Mouse (Mus musculus) limb, embryonic 14.5 days (tissue): Measurements from ENCODE around the gene Zfp1. TPM values are rescaled to one million over a fixed set of nuclear protein-coding genes. Genes with fewer than 3 reads are reported as not detected.

Source experiments
- ATAC-seq: fragments of 200-750 bp; cut with Nextera tagmentation; 2 replicates; pipeline ENCODE4 v1.8.0; 2017; ENCODE audit warnings: low read depth, moderate number of reproducible peaks, moderate TSS enrichment; ENCODE audit not compliant: low FRiP score
- DNase-seq: peaks from one replicate; pipeline ENCODE4 v3.0.0-alpha.2; 2015; ENCODE audit warnings: low spot score
- H3K27ac ChIP-seq: fragments of 300-500 bp; sonication (generic); replicated peaks from 2 replicates; pipeline ENCODE4 v1.5.1; 2014; ENCODE audit warnings: low read depth, mild to moderate bottlenecking, low read length, moderate library complexity, mixed read lengths
- H3K27me3 ChIP-seq: fragments of 300-500 bp; sonication (generic); 2 replicates; pipeline ENCODE4 v1.6.1; 2014; ENCODE audit warnings: low read length, mixed read lengths; ENCODE audit not compliant: control insufficient read depth, insufficient read depth
- H3K36me3 ChIP-seq: fragments of 300-500 bp; sonication (generic); 2 replicates; pipeline ENCODE4 v1.6.1; 2014; ENCODE audit warnings: mild to moderate bottlenecking, low read length, moderate library complexity, mixed read lengths; ENCODE audit not compliant: control insufficient read depth, insufficient read depth
- H3K4me1 ChIP-seq: fragments of 300-500 bp; sonication (generic); 2 replicates; pipeline ENCODE4 v1.6.1; 2014; ENCODE audit warnings: antibody characterized with exemption, low read length, mixed read lengths; ENCODE audit not compliant: control insufficient read depth, insufficient read depth
- H3K4me2 ChIP-seq: fragments of 300-500 bp; sonication (generic); replicated peaks from 2 replicates; pipeline ENCODE4 v1.6.1; 2014; ENCODE audit warnings: low read depth, mild to moderate bottlenecking, low read length, moderate library complexity; ENCODE audit not compliant: severe bottlenecking
- H3K4me3 ChIP-seq: fragments of 300-500 bp; sonication (generic); replicated peaks from 2 replicates; pipeline ENCODE4 v1.5.1; 2014; ENCODE audit warnings: low read length
- H3K9ac ChIP-seq: fragments of 300-500 bp; sonication (generic); 2 replicates; pipeline ENCODE4 v1.6.1; 2014; ENCODE audit warnings: mild to moderate bottlenecking, low read depth, low read length, moderate library complexity; ENCODE audit not compliant: severe bottlenecking
- H3K9me3 ChIP-seq: fragments of 300-500 bp; sonication (generic); 2 replicates; pipeline ENCODE4 v1.6.1; 2016; ENCODE audit warnings: low read length; ENCODE audit not compliant: control insufficient read depth
- POLR2A ChIP-seq: fragments of 200-500 bp; IDR thresholded peaks from 2 replicates; pipeline ENCODE4 v1.8.0; 2012; ENCODE audit warnings: inconsistent platforms, mild to moderate bottlenecking, moderate library complexity, borderline replicate concordance; ENCODE audit not compliant: insufficient read depth, insufficient read length; ENCODE audit errors: extremely low read depth
- WGBS: fragments of 180-500 bp; shearing (Covaris S2); extraction: QIAGEN DNeasy Blood & Tissue Kit; methylation state at CpG from one replicate; pipeline ENCODE4 v1.1.7; 2014; 5-methylcytosine and 5-hydroxymethylcytosine counted together
- polyA plus RNA-seq, 2 experiments: library from polyadenylated mRNA; depleted of rRNA in 1 of 2; stranded (reverse) in 1 of 2; unstranded in 1 of 2; fragments of >200 nt; fragmentation: Nextera tagmentation in 1 of 2; extraction: Ambion mirVana in 1 of 2; gene quantifications; 2 replicates each; pipeline versions ENCODE4 v1.2.1 to v1.2.3; 2012 to 2014

Zfp1 gene
- polyA plus RNA-seq, 2 experiments: 20.7 to 20.8 TPM

DNA sequence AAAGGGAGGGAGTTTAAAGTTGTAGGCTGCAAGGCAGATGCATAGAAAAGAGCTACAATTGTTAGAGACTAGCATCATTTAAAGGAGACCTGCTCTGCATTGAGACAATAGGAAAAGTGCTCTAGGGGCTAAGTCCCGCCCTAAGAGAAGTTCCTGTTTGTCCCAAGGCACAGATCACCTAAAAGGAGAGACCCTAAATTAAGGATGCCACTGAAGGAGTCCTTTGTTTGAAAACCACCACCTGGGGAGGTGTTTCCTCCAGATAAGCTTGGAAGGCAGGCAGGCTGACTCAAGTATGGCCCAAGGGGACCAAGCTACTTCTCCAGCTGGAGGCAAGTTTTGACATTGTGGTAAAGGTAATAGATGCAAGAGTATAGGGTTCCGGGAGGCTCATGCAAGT is 5.6 kb downstream of the Zfp1 start:
- Histone ChIP-seq H3K4me1 (peaks cover 2% of the 10 kb centered on the region; the same call in 1 of the 2 replicates), H3K27ac (no peak overlapping the region), H3K36me3 (no peaks in the 10 kb centered on the region), H3K27me3 (no peaks in the 10 kb centered on the region), H3K9me3 (no peaks in the 10 kb centered on the region), H3K9ac (no peak overlapping the region), H3K4me2 (no peak overlapping the region), H3K4me3 (no peak overlapping the region)
- TF ChIP-seq POLR2A: no peak
- ATAC-seq: no peak
- 71% methylated on average over 2 of the region's 2 CpGs for WGBS
- DNase-seq: no peak

DNA sequence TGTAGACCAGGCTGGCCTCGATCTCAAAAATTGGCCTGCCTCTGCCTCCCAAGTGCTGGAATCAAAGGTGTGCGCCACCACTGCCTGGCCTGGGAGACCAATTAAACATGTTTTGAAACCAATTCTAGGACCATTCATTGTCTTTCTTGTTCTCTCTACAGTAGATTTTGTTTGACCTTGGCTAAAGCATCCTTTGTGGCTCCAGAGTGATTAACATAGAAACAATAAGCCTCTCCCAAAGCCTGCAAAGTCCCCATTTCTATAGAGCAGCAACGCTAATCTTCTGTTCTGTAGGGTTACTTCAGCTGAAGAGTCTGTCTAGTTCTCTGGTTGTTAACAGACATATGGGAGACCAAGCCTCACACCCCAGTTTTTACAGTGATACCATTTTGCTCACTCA is 7.5 kb downstream of the Zfp1 start:
- DNase-seq: no peak
- TF ChIP-seq POLR2A: no peak
- ATAC-seq: no peak
- Histone ChIP-seq H3K27ac (no peak overlapping the region), H3K9me3 (no peaks in the 10 kb centered on the region), H3K36me3 (peaks cover 4% of the 10 kb centered on the region; the same call in 1 of the 2 replicates), H3K4me1 (no peaks in the 10 kb centered on the region; the same call in 1 of the 2 replicates), H3K4me2 (no peak overlapping the region), H3K9ac (no peak overlapping the region), H3K4me3 (no peak overlapping the region), H3K27me3 (no peaks in the 10 kb centered on the region)
- 93% methylated on average over 3 of the region's 3 CpGs for WGBS

DNA sequence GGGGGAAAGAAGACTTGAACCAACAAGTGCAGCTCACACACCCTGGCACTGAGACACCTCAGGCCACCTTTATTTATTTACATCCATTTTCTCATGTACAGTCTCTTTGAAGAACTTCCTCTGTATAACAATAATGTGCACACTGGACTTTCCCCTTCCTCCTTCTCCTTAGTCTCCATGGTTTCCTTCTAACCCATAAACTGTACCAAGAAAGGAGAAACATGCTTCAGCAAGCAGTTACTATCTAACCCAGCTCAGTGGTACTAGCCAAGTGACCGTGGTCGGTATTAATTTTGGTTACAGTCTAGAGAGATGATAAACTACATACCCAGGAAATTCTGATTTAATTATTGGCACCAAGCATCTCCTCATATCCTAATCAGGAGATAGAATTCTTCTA is 10.3 kb downstream of the Zfp1 start:
- Histone ChIP-seq H3K4me2 (no peak overlapping the region), H3K27ac (no peak overlapping the region), H3K4me3 (no peak overlapping the region), H3K9ac (no peak overlapping the region), H3K4me1 (no peaks in the 10 kb centered on the region; the same call in 1 of the 2 replicates), H3K9me3 (no peaks in the 10 kb centered on the region), H3K27me3 (no peaks in the 10 kb centered on the region), H3K36me3 (peaks cover 4% of the 10 kb centered on the region; the same call in 1 of the 2 replicates)
- WGBS: 99% methylated on average over 2 of the region's 2 CpGs
- DNase-seq (no peak), ATAC-seq (no peak)
- no peak for TF ChIP-seq POLR2A

DNA sequence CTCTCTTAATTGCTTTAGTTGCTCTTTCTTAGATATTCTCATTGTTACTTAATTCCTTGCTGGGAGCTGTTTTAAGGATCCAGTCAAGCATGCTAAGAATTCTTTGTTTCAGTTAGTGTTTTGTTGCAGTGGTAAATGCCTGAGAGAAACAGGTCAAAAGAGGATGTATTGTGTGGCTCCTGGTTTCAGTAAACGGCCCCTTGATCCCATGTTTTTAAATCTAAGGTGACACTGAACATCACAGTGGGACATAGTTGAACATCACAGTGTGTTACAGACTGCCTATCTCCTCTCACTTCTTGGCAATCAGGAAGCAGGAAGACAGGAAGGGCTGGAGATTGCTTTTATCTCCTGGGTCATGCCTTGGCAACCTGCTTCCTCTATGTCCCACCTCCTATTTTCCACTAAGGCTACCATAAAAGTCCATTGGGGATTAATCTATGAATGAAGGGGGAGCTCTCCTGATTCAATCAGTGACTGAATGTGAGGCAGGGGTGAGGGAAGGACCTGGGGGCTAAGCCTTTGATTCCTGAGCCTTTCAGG is 14.2 kb downstream of the Zfp1 start:
- Histone ChIP-seq H3K9me3 (no peaks in the 10 kb centered on the region), H3K4me3 (no peak overlapping the region), H3K27ac (no peak overlapping the region), H3K4me1 (no peaks in the 10 kb centered on the region), H3K36me3 (peaks cover 23% of the 10 kb centered on the region), H3K27me3 (no peaks in the 10 kb centered on the region), H3K4me2 (no peak overlapping the region), H3K9ac (no peak overlapping the region)
- ATAC-seq: no peak
- DNase-seq: no peak
- 72% methylated on average over 1 of the region's 1 CpGs for WGBS
- TF ChIP-seq POLR2A: no peak

DNA sequence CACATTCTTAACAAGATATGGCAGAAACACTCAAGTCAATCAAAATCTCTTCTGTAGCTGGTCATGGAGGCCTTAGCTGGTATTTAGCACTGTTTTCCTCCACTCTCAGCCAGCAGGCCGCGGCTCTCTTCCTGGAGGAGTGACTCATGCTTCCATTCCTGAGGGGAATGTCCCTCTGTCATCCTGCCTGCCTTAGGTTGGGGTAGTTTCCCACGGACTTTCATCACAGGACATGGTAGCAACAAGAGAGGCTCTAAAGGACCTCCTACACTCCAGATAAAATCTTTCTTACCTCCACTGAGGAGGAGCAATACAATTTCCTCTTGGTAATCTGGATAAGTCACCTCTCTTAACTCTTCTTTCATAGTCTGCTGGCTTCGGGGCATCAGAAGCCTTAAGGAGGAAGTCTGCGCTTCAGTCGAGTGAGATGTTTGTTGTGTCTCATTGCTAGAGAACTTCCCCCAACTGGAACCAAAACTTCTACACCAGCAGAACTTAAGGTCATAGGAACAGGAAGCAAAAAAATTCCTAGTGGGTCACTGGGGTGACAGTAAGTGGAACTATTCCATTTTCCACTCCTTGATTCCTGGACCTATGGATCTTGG is 15.7 kb downstream of the Zfp1 start:
- Histone ChIP-seq H3K4me3 (no peak overlapping the region), H3K36me3 (peaks cover 23% of the 10 kb centered on the region), H3K27me3 (no peaks in the 10 kb centered on the region), H3K9me3 (no peaks in the 10 kb centered on the region), H3K4me2 (no peak overlapping the region), H3K9ac (no peak overlapping the region), H3K4me1 (no peaks in the 10 kb centered on the region), H3K27ac (no peak overlapping the region)
- no peak for DNase-seq
- 84% methylated on average over 6 of the region's 6 CpGs for WGBS
- no peak for TF ChIP-seq POLR2A
- no peak for ATAC-seq
